Mouse (Mus musculus): ENCODE measurements at regions not wholly inside any gene's neighbourhood (a gene's known extent, or its start where the extent isn't known, plus 50 kb on each side); places are given as distances from the start of the nearest gene placed in this dataset.
"Not testable (repeated sequence)": the region's sequence is repeated elsewhere in the genome, so short reads cannot be mapped to it uniquely, and the experiment has no call there.

- no peak overlapping the region for H3K9ac ChIP-seq (ENCODE audit: low read length)
- no peaks in the 10 kb centered on the region for H3K4me1 ChIP-seq (replicated peaks; ENCODE audit: control insufficient read depth, insufficient read depth, low read length)
- no peaks in the 10 kb centered on the region for H3K36me3 ChIP-seq (ENCODE audit: control insufficient read depth, insufficient read depth, low read length)
- no peaks in the 10 kb centered on the region for H3K9me3 ChIP-seq (ENCODE audit: control insufficient read depth, low read length)
- H3K4me3 ChIP-seq (ENCODE audit: low read length): no peak overlapping the region
- no peaks in the 10 kb centered on the region for H3K27me3 ChIP-seq (ENCODE audit: control insufficient read depth, insufficient read depth, low read depth, low read length)
- ATAC-seq (ENCODE audit: low read depth): no peak
- WGBS: 76% methylated on average over 8 of the region's 8 CpGs
- H3K27ac ChIP-seq (ENCODE audit: low read length): no peak overlapping the region
- no peak overlapping the region for H3K4me2 ChIP-seq (ENCODE audit: low read depth, low read length)
Observed at GRCm38 (mm10) chr2:43072964-43073619, 419.7 kb upstream of the Lrp1b start.

- Histone ChIP-seq H3K4me2 (ENCODE audit: low read depth, low read length) (no peak overlapping the region), H3K4me1 (replicated peaks; ENCODE audit: control insufficient read depth, insufficient read depth, low read length) (no peaks in the 10 kb centered on the region), H3K27ac (ENCODE audit: low read length) (no peak overlapping the region), H3K4me3 (ENCODE audit: low read length) (no peak overlapping the region), H3K9ac (ENCODE audit: low read length) (no peak overlapping the region), H3K27me3 (ENCODE audit: control insufficient read depth, insufficient read depth, low read depth, low read length) (no peaks in the 10 kb centered on the region), H3K9me3 (ENCODE audit: control insufficient read depth, low read length) (no peaks in the 10 kb centered on the region), H3K36me3 (ENCODE audit: control insufficient read depth, insufficient read depth, low read length) (no peaks in the 10 kb centered on the region)
- ATAC-seq (ENCODE audit: low read depth): no peak
- 75% methylated on average over 4 of the region's 4 CpGs for WGBS
Observed at GRCm38 (mm10) chr2:43097560-43098233, 444.3 kb upstream of the Lrp1b start.

- WGBS: 58% methylated on average over 1 of the region's 1 CpGs
- H3K27ac ChIP-seq (ENCODE audit: low read length): no peak overlapping the region
- no peaks in the 10 kb centered on the region for H3K9me3 ChIP-seq (ENCODE audit: control insufficient read depth, low read length)
- no peak overlapping the region for H3K9ac ChIP-seq (ENCODE audit: low read length)
- H3K4me2 ChIP-seq (ENCODE audit: low read depth, low read length): no peak overlapping the region
- ATAC-seq (ENCODE audit: low read depth): no peak
- no peaks in the 10 kb centered on the region for H3K4me1 ChIP-seq (replicated peaks; ENCODE audit: control insufficient read depth, insufficient read depth, low read length)
- no peaks in the 10 kb centered on the region for H3K36me3 ChIP-seq (ENCODE audit: control insufficient read depth, insufficient read depth, low read length)
- no peaks in the 10 kb centered on the region for H3K27me3 ChIP-seq (ENCODE audit: control insufficient read depth, insufficient read depth, low read depth, low read length)
- H3K4me3 ChIP-seq (ENCODE audit: low read length): no peak overlapping the region
Observed at GRCm38 (mm10) chr2:43119862-43120261, 435.3 kb upstream of the Kynu start.

GRCm38 (mm10) chr2:43153574-43153973 lies 401.6 kb upstream of the Kynu start:
- H3K27ac ChIP-seq (ENCODE audit: low read length): no peak overlapping the region
- no peak overlapping the region for H3K4me2 ChIP-seq (ENCODE audit: low read depth, low read length)
- no peak overlapping the region for H3K4me3 ChIP-seq (ENCODE audit: low read length)
- no peaks in the 10 kb centered on the region for H3K9me3 ChIP-seq (ENCODE audit: control insufficient read depth, low read length)
- H3K9ac ChIP-seq (ENCODE audit: low read length): no peak overlapping the region
- H3K36me3 ChIP-seq (ENCODE audit: control insufficient read depth, insufficient read depth, low read length): no peaks in the 10 kb centered on the region
- ATAC-seq (ENCODE audit: low read depth): no peak
- no peaks in the 10 kb centered on the region for H3K4me1 ChIP-seq (replicated peaks; ENCODE audit: control insufficient read depth, insufficient read depth, low read length)
- no peaks in the 10 kb centered on the region for H3K27me3 ChIP-seq (ENCODE audit: control insufficient read depth, insufficient read depth, low read depth, low read length)

- ATAC-seq (ENCODE audit: low read depth): no peak
- no peaks in the 10 kb centered on the region for H3K27me3 ChIP-seq (ENCODE audit: control insufficient read depth, insufficient read depth, low read depth, low read length)
- H3K9ac ChIP-seq (ENCODE audit: low read length): no peak overlapping the region
- H3K4me2 ChIP-seq (ENCODE audit: low read depth, low read length): no peak overlapping the region
- no peaks in the 10 kb centered on the region for H3K4me1 ChIP-seq (replicated peaks; ENCODE audit: control insufficient read depth, insufficient read depth, low read length)
- no peaks in the 10 kb centered on the region for H3K36me3 ChIP-seq (ENCODE audit: control insufficient read depth, insufficient read depth, low read length)
- no peak overlapping the region for H3K27ac ChIP-seq (ENCODE audit: low read length)
- H3K9me3 ChIP-seq (ENCODE audit: control insufficient read depth, low read length): no peaks in the 10 kb centered on the region
- no peak overlapping the region for H3K4me3 ChIP-seq (ENCODE audit: low read length)
Observed at GRCm38 (mm10) chr2:43182105-43182504, 373.0 kb upstream of the Kynu start.

GRCm38 (mm10) chr2:43195531-43195930 lies 359.6 kb upstream of the Kynu start:
- not testable (repeated sequence) for H3K9ac ChIP-seq (ENCODE audit: low read length); H3K27ac ChIP-seq (ENCODE audit: low read length); H3K9me3 ChIP-seq (ENCODE audit: control insufficient read depth, low read length); H3K4me1 ChIP-seq (replicated peaks; ENCODE audit: control insufficient read depth, insufficient read depth, low read length); H3K4me2 ChIP-seq (ENCODE audit: low read depth, low read length); ATAC-seq (ENCODE audit: low read depth); H3K36me3 ChIP-seq (ENCODE audit: control insufficient read depth, insufficient read depth, low read length); H3K27me3 ChIP-seq (ENCODE audit: control insufficient read depth, insufficient read depth, low read depth, low read length); H3K4me3 ChIP-seq (ENCODE audit: low read length)
- WGBS: 88% methylated on average over 15 of the region's 15 CpGs

- Histone ChIP-seq H3K4me3 (ENCODE audit: low read length) (no peak overlapping the region), H3K36me3 (ENCODE audit: control insufficient read depth, insufficient read depth, low read length) (no peaks in the 10 kb centered on the region), H3K9me3 (ENCODE audit: control insufficient read depth, low read length) (no peaks in the 10 kb centered on the region), H3K4me1 (replicated peaks; ENCODE audit: control insufficient read depth, insufficient read depth, low read length) (no peaks in the 10 kb centered on the region), H3K9ac (ENCODE audit: low read length) (no peak overlapping the region), H3K4me2 (ENCODE audit: low read depth, low read length) (no peak overlapping the region), H3K27me3 (ENCODE audit: control insufficient read depth, insufficient read depth, low read depth, low read length) (no peaks in the 10 kb centered on the region), H3K27ac (ENCODE audit: low read length) (no peak overlapping the region)
- WGBS: 72% methylated on average over 3 of the region's 3 CpGs
- ATAC-seq (ENCODE audit: low read depth): no peak
Observed at GRCm38 (mm10) chr2:43208223-43208622, 346.9 kb upstream of the Kynu start.

GRCm38 (mm10) chr2:43213901-43214300 lies 341.2 kb upstream of the Kynu start:
- 46% methylated on average over 2 of the region's 2 CpGs for WGBS
- H3K9ac ChIP-seq (ENCODE audit: low read length): no peak overlapping the region
- no peaks in the 10 kb centered on the region for H3K9me3 ChIP-seq (ENCODE audit: control insufficient read depth, low read length)
- no peak overlapping the region for H3K4me3 ChIP-seq (ENCODE audit: low read length)
- no peaks in the 10 kb centered on the region for H3K36me3 ChIP-seq (ENCODE audit: control insufficient read depth, insufficient read depth, low read length)
- H3K27ac ChIP-seq (ENCODE audit: low read length): no peak overlapping the region
- no peak for ATAC-seq (ENCODE audit: low read depth)
- no peaks in the 10 kb centered on the region for H3K4me1 ChIP-seq (replicated peaks; ENCODE audit: control insufficient read depth, insufficient read depth, low read length)
- no peak overlapping the region for H3K4me2 ChIP-seq (ENCODE audit: low read depth, low read length)
- no peaks in the 10 kb centered on the region for H3K27me3 ChIP-seq (ENCODE audit: control insufficient read depth, insufficient read depth, low read depth, low read length)

GRCm38 (mm10) chr2:43217119-43217518 lies 338.0 kb upstream of the Kynu start:
- Histone ChIP-seq H3K9ac (ENCODE audit: low read length) (no peak overlapping the region), H3K4me3 (ENCODE audit: low read length) (no peak overlapping the region), H3K27me3 (ENCODE audit: control insufficient read depth, insufficient read depth, low read depth, low read length) (no peaks in the 10 kb centered on the region), H3K4me2 (ENCODE audit: low read depth, low read length) (no peak overlapping the region), H3K4me1 (replicated peaks; ENCODE audit: control insufficient read depth, insufficient read depth, low read length) (no peaks in the 10 kb centered on the region), H3K27ac (ENCODE audit: low read length) (no peak overlapping the region), H3K9me3 (ENCODE audit: control insufficient read depth, low read length) (no peaks in the 10 kb centered on the region), H3K36me3 (ENCODE audit: control insufficient read depth, insufficient read depth, low read length) (no peaks in the 10 kb centered on the region)
- no peak for ATAC-seq (ENCODE audit: low read depth)
- 81% methylated on average over 1 of the region's 1 CpGs for WGBS

Measured in lung, embryonic 16.5 days (tissue).